Mouse (Mus musculus) left cerebral cortex, adult 18-20 months (tissue): ENCODE measurements around the gene Gm28635. TPM values are rescaled to one million over a fixed set of nuclear protein-coding genes. Genes with fewer than 3 reads are reported as not detected.
A peak's percentile ranks its signal among the peaks of the same experiment; 100 is the strongest.
"Not testable (repeated sequence)": the region's sequence is repeated elsewhere in the genome, so short reads cannot be mapped to it uniquely, and the experiment has no call there.

Source experiments
- DNase-seq, 2 experiments: peaks; one replicate each; pipeline ENCODE4 v3.0.0; 2021 to 2022; ENCODE audit warnings: low spot score in 2 of 2, mixed read lengths in 1 of 2
- total RNA-seq, 2 experiments: library from RNA; stranded (reverse); gene quantifications; 2 replicates each; pipeline ENCODE4 v1.2.3; 2021

Gm28635 gene
- total RNA-seq, 2 experiments from 2014 or later, result 5.8 to 6.1 TPM

GRCm38 (mm10) chr2:84688080-84688844 lies 10.4 kb upstream of the Gm28635 start:
- no peak for DNase-seq

- no peak for DNase-seq
Measured at GRCm38 (mm10) chr2:84682605-84683183, 4.9 kb upstream of the Gm28635 start.

- no peak for DNase-seq
Measured at GRCm38 (mm10) chr2:84679016-84679415, 1.2 kb upstream of the Gm28635 start, which contains the start of gene Tmx2. TSS of gene Tmx2 (minus strand) at chr2:84679140.

GRCm38 (mm10) chr2:84677270-84677967 lies 422 bp downstream of the Gm28635 start:
- DNase-seq, result no peak

- not testable (repeated sequence) for DNase-seq
Measured at GRCm38 (mm10) chr2:84671535-84671934, 6.3 kb downstream of the Gm28635 start.

GRCm38 (mm10) chr2:84670569-84670933 lies 7.3 kb downstream of the Gm28635 start, which contains the start of gene Selenoh:
TSS of gene Selenoh (minus strand) at chr2:84670770.
- peak; percentile 85 to 86 for DNase-seq

- no peak for DNase-seq
Measured at GRCm38 (mm10) chr2:84669828-84670568, 7.8 kb downstream of the Gm28635 start.

- DNase-seq, result no peak
Measured at GRCm38 (mm10) chr2:84666081-84666480, 11.8 kb downstream of the Gm28635 start.

- DNase-seq, result peak in 1 of 2 experiments; percentile 33
Measured at GRCm38 (mm10) chr2:84662866-84663265, 15.0 kb downstream of the Gm28635 start.

GRCm38 (mm10) chr2:84660253-84660652 lies 17.6 kb downstream of the Gm28635 start:
- peak; percentile 44 to 59 for DNase-seq

GRCm38 (mm10) chr2:84658806-84659205 lies 19.0 kb downstream of the Gm28635 start, which contains the start of gene Btbd18:
TSS of gene Btbd18 (plus strand) at chr2:84659079.
- DNase-seq, result no peak

GRCm38 (mm10) chr2:84655864-84656263 lies 22.0 kb downstream of the Gm28635 start:
- no peak for DNase-seq

- DNase-seq, result no peak
Measured at GRCm38 (mm10) chr2:84653354-84653753, 24.5 kb downstream of the Gm28635 start.

- peak; percentile 78 to 87 for DNase-seq
Measured at GRCm38 (mm10) chr2:84650464-84651195, 27.2 kb downstream of the Gm28635 start, which contains the start of gene Ctnnd1. TSS of gene Ctnnd1 (minus strand) at chr2:84650765.

GRCm38 (mm10) chr2:84649674-84650073 lies 28.2 kb downstream of the Gm28635 start:
- peak in 1 of 2 experiments; percentile 19 for DNase-seq

GRCm38 (mm10) chr2:84648369-84648768 lies 29.5 kb downstream of the Gm28635 start:
- no peak for DNase-seq

GRCm38 (mm10) chr2:84647051-84647568 lies 30.7 kb downstream of the Gm28635 start:
- DNase-seq, result no peak

- no peak for DNase-seq
Measured at GRCm38 (mm10) chr2:84646138-84646537, 31.7 kb downstream of the Gm28635 start.

- no peak for DNase-seq
Measured at GRCm38 (mm10) chr2:84640833-84641232, 37.0 kb downstream of the Gm28635 start.
